Mouse (Mus musculus): ENCODE data around the gene Ubtd2. TPM values are rescaled to one million over a fixed set of nuclear protein-coding genes. Genes with fewer than 3 reads are reported as not detected.
A peak's percentile ranks its signal among the peaks of the same experiment; 100 is the strongest.
"Not testable (repeated sequence)": the region's sequence is repeated elsewhere in the genome, so short reads cannot be mapped to it uniquely, and the experiment has no call there.

Gene Ubtd2
- polyA plus RNA-seq, 1 experiment from 2014 or later = 23.3 TPM

DNA sequence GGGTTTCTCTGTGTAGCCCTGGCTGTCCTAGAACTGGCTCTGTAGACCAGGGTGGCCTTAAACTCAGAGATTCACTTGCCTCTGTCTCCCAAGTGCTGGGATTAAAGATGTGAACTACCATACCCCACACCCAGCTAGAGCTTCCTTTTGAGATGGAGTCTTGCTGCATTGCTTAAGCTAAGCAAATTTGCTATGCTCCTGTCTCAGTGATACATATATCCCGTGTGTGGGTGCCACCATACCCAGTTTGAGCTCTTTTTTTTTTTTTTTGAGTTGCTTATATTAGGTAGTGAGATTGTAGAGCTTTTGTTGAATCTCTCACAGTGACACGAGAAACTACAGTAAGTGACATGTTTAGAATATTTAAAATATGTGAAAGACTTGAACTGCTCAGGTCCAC, 40.1 kb downstream of the Ubtd2 start:
- H3K4me2 ChIP-seq = no peak overlapping the region
- peaks cover 4% of the 10 kb centered on the region; the same call in 1 of the 2 replicates for H3K4me1 ChIP-seq (replicated peaks)
- no peaks in the 10 kb centered on the region for H3K9me3 ChIP-seq (replicated peaks)
- H3K4me3 ChIP-seq = no peak overlapping the region
- H3K27me3 ChIP-seq = no peaks in the 10 kb centered on the region
- ATAC-seq (replicated peaks; ENCODE audit: insufficient number of reproducible peaks, insufficient read depth, low FRiP score, low read depth) = no peak
- no peak overlapping the region for H3K9ac ChIP-seq
- no peak overlapping the region for H3K27ac ChIP-seq
- 79% methylated on average over 2 of the region's 2 CpGs for WGBS
- H3K36me3 ChIP-seq = peaks cover 3% of the 10 kb centered on the region; the same call in 1 of the 2 replicates

DNA sequence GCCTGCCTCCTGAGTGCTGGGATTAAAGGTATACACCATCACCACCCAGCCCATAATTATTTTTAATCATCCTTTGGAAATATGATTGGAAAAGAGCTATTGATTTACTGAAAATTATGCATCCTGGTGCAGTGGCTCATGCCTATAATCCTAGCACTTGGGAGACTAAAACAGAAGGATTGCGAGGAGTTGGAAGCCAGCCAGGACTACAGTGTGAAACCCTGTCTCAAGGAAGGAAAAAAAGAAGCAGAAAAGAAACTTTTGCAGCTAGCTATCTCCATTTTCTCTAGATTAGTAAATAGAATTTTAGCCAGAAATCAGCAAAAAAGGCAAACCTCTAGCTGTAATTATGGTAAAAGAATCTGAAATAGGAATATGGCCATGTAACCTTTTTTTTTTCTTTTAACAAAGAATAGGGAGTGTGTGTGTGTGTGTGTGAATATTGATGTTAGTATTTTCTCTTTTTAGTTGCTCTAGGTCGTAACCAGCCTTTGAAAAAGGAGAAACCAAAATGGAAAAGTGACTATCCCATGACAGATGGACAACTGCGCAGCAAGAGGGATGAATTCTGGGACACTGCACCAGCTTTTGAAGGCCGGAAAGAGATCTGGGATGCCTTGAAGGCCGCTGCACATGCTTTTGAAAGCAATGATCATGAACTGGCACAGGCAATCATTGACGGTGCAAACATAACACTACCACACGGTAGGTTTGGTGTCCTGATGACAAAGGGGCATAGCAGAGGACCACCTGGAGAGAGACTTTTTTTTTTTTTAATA, 43.8 kb downstream of the Ubtd2 start:
- Histone ChIP-seq H3K4me3 (no peak overlapping the region), H3K27me3 (no peaks in the 10 kb centered on the region), H3K36me3 (peaks cover 3% of the 10 kb centered on the region; the same call in 1 of the 2 replicates), H3K4me1 (replicated peaks) (no peaks in the 10 kb centered on the region; the same call in 1 of the 2 replicates), H3K9ac (no peak overlapping the region), H3K9me3 (replicated peaks) (no peaks in the 10 kb centered on the region), H3K27ac (no peak overlapping the region), H3K4me2 (no peak overlapping the region)
- ATAC-seq (replicated peaks; ENCODE audit: insufficient number of reproducible peaks, insufficient read depth, low FRiP score, low read depth) = no peak
- WGBS = 81% methylated on average over 7 of the region's 7 CpGs

DNA sequence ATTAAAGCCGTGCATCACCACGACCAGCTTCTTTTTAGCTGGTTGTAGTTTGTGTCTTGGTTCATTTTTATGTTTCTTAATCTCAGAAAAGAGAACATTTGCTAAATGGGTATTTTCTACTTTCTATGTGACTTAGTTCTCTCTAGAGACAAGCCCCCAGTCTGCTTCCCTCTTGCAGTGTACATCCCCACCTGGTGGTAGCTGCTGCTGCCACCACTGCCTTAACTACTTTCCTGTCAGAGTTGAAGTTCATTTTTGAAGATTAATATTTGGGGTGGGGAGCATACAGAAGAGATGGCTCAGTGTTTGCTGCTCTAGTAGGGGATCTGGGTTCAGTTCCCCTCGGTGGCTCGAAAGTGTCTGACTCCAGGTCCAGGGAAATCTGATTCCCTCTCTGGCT, 44.8 kb downstream of the Ubtd2 start:
- 91% methylated on average over 4 of the region's 4 CpGs for WGBS
- Histone ChIP-seq H3K4me1 (replicated peaks) (peaks cover under 1% of the 10 kb centered on the region; the same call in 1 of the 2 replicates), H3K4me2 (no peak overlapping the region), H3K27ac (no peak overlapping the region), H3K36me3 (peaks cover 3% of the 10 kb centered on the region; the same call in 1 of the 2 replicates), H3K27me3 (no peaks in the 10 kb centered on the region), H3K9ac (no peak overlapping the region), H3K4me3 (no peak overlapping the region), H3K9me3 (replicated peaks) (no peaks in the 10 kb centered on the region)
- ATAC-seq (replicated peaks; ENCODE audit: insufficient number of reproducible peaks, insufficient read depth, low FRiP score, low read depth) = no peak

DNA sequence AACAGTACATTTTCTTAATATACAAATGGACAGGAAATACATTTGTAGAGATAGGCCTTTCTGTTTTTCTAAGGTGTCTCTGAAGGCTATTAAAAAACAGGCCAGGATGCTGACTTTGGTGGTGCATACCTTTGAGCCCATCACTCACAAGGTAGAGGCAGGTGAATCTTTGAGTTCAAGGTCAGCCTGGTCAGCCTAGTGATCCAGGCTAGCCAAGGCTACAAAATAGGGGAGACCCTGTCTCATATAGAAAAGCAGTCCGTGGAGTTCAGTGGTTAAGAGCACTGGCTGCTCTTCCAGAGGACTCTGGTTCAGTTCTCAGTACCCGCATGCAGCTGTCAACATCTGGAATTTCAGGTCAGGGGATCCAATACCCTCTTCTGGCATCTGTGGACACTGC, 48.5 kb downstream of the Ubtd2 start:
- peaks cover 3% of the 10 kb centered on the region; the same call in 1 of the 2 replicates for H3K36me3 ChIP-seq
- H3K27me3 ChIP-seq = no peaks in the 10 kb centered on the region
- no peak overlapping the region for H3K9ac ChIP-seq
- WGBS = 94% methylated on average over 2 of the region's 2 CpGs
- H3K9me3 ChIP-seq (replicated peaks) = no peaks in the 10 kb centered on the region
- no peak overlapping the region for H3K27ac ChIP-seq
- no peak overlapping the region for H3K4me3 ChIP-seq
- H3K4me1 ChIP-seq (replicated peaks) = peaks cover 6% of the 10 kb centered on the region; the same call in 1 of the 2 replicates
- ATAC-seq (replicated peaks; ENCODE audit: insufficient number of reproducible peaks, insufficient read depth, low FRiP score, low read depth) = no peak
- no peak overlapping the region for H3K4me2 ChIP-seq

DNA sequence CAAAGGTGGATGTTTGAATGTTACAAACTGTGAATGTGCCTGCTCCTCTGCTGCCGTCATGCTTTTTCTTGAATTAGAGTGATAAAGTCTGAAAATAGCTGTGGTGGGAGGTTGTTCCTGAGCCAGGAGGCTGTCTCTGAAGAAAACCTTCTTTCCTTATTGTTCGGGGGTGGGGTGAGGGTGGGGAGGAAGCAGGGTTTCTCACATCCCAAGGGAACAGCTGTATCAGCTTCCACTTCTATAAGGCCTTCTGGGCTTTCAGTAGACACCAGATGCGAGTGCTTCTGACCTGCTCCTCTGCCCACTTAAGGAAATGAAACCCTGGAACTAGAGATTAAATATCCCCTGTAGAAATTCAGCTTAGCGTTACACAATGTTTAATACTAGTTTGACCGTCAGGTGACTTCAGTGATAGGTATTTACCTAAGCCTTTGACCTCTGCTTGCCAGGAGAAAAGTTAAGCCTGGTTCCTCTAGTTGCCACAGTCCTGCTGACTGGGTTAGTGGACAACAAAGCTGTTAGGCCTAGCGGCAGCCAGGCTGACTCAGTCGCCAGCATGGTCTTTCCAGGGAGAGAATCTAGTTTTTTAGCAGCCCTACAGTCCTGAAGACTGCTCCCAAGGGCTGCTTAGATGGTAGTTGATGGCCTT, 50.0 kb downstream of the Ubtd2 start:
- 60% methylated on average over 7 of the region's 7 CpGs for WGBS
- H3K27ac ChIP-seq = peak overlapping the region; percentile 16; the same call in 1 of the 2 replicates

DNA sequence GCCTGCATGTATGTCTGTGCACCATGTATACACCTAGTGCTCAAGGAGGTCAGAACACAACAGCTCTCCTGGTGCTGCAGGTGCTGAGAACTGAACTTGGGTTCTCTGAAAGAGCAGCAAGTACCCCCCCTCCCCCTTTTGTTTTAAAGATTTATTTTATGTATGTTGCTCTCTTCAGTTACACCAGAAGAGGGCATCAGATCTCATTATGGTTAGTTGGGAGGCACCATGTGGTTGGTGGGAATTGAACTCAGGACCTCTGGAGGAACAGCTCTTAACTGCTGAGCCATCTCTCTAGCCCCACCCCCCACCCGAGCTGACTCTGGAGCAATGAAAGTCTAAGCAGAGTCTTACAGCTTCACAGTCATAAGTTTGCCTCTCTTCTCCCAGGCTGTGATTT, 55.8 kb downstream of the Ubtd2 start:
- Histone ChIP-seq H3K27ac (no peak overlapping the region), H3K9me3 (replicated peaks) (no peaks in the 10 kb centered on the region), H3K4me1 (replicated peaks) (0 out of 2 replicates have a peak, but pooled peaks cover 3% of the 10 kb centered on the region), H3K9ac (no peak overlapping the region), H3K4me2 (no peak overlapping the region), H3K36me3 (peaks cover 2% of the 10 kb centered on the region; the same call in 1 of the 2 replicates), H3K4me3 (no peak overlapping the region), H3K27me3 (no peaks in the 10 kb centered on the region)
- ATAC-seq (replicated peaks; ENCODE audit: insufficient number of reproducible peaks, insufficient read depth, low FRiP score, low read depth) = no peak
- 50% methylated on average over 1 of the region's 1 CpGs for WGBS

More for the DNA sequence above, 50.0 kb downstream of the Ubtd2 start:
- H3K4me1 ChIP-seq (replicated peaks) = peaks cover 6% of the 10 kb centered on the region; the same call in 1 of the 2 replicates
- no peaks in the 10 kb centered on the region for H3K9me3 ChIP-seq (replicated peaks)
- ATAC-seq (replicated peaks; ENCODE audit: insufficient number of reproducible peaks, insufficient read depth, low FRiP score, low read depth) = no peak
- no peak overlapping the region for H3K9ac ChIP-seq
- H3K4me2 ChIP-seq = no peak overlapping the region
- no peaks in the 10 kb centered on the region for H3K27me3 ChIP-seq
- peaks cover under 1% of the 10 kb centered on the region; the same call in 1 of the 2 replicates for H3K36me3 ChIP-seq
- no peak overlapping the region for H3K4me3 ChIP-seq

DNA sequence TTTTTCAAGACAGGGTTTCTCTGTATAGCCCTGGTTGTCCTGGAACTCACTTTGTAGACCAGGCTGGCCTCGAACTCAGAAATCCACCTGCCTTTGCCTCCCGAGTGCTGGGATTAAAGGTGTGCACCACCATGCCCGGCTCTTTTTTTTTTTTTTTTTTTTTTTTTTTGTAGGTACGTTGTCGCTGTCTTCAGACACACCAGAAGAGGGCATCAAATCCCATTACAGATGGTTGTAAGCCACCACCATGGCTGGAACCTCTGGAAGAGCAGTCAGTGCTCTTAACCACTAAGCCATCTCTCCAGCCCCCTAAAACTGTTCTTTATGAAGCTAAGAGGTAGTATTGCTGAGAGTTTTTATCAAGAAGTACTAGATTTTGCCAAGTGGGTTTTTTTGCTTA, 59.7 kb downstream of the Ubtd2 start:
- not testable (repeated sequence) for H3K4me2 ChIP-seq; H3K27ac ChIP-seq; H3K27me3 ChIP-seq; ATAC-seq (replicated peaks; ENCODE audit: insufficient number of reproducible peaks, insufficient read depth, low FRiP score, low read depth); H3K9me3 ChIP-seq (replicated peaks); H3K4me3 ChIP-seq; H3K4me1 ChIP-seq (replicated peaks); H3K9ac ChIP-seq
- peaks cover 16% of the 10 kb centered on the region; the same call in 1 of the 2 replicates for H3K36me3 ChIP-seq
- 80% methylated on average over 5 of the region's 5 CpGs for WGBS

DNA sequence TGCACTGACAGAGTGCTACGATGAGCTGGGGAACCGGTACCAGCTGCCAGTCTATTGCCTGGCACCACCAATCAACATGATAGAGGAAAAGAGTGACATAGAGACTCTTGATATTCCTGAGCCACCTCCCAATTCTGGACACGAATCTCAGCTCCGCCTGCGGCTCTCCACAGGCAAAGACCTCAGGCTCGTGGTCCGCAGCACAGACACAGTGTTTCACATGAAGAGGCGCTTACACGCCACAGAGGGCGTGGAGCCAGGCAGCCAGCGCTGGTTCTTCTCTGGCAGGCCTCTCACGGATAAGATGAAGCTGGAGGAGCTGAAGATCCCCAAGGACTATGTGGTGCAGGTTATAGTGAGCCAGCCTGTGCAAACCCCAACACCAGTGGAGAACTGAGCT, 60.9 kb downstream of the Ubtd2 start:
- no peak overlapping the region for H3K4me2 ChIP-seq
- H3K4me3 ChIP-seq = no peak overlapping the region
- H3K9ac ChIP-seq = no peak overlapping the region
- H3K4me1 ChIP-seq (replicated peaks) = 0 out of 2 replicates have a peak, but pooled peaks cover 3% of the 10 kb centered on the region
- H3K27me3 ChIP-seq = no peaks in the 10 kb centered on the region
- ATAC-seq (replicated peaks; ENCODE audit: insufficient number of reproducible peaks, insufficient read depth, low FRiP score, low read depth) = no peak
- peaks cover 16% of the 10 kb centered on the region; the same call in 1 of the 2 replicates for H3K36me3 ChIP-seq
- WGBS = 89% methylated on average over 12 of the region's 12 CpGs
- H3K9me3 ChIP-seq (replicated peaks) = no peaks in the 10 kb centered on the region
- H3K27ac ChIP-seq = no peak overlapping the region

DNA sequence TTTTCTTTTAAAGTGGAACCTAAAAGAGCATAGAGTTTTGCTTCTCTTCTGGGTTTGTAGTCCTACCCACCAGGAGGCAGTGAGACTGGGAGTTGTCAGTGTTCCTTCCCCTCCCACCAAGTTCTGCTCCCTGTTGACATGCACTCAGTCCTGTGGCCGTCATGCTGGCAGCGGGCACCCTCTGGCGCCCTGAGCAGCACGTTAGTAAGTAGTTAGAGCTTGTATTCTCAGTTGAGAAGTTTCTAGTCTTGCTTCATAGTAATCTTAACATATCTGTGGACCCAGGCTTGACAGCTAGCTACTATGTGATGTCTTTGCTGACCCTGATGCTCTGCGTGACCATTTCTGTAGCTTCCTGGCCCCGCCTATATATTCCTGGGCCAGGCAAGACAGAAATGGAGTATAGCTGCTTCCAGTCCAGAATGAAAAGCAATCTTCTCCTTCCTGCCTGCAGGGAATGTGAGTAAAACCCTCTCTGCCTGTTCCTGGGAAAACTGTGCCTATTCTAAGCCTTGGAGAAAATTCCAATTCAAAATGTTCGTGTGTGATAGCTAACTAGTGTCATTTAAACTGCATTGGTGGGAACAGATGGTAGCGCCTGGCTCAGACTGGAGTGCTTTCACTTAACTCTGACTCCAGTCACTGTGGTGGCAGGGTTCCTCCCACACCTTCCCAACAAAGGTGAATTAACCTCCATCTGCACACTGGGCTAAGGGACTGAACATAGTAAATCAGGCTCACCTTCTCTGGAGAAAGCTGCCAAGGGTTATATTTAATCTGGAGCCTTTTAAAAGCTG, 61.9 kb downstream of the Ubtd2 start:
- Histone ChIP-seq H3K36me3 (peaks cover 16% of the 10 kb centered on the region; the same call in 1 of the 2 replicates), H3K9ac (no peak overlapping the region), H3K4me3 (no peak overlapping the region), H3K27ac (no peak overlapping the region), H3K27me3 (no peaks in the 10 kb centered on the region), H3K4me2 (no peak overlapping the region), H3K9me3 (replicated peaks) (no peaks in the 10 kb centered on the region), H3K4me1 (replicated peaks) (no peaks in the 10 kb centered on the region)
- no peak for ATAC-seq (replicated peaks; ENCODE audit: insufficient number of reproducible peaks, insufficient read depth, low FRiP score, low read depth)
- WGBS = 81% methylated on average over 8 of the region's 8 CpGs

DNA sequence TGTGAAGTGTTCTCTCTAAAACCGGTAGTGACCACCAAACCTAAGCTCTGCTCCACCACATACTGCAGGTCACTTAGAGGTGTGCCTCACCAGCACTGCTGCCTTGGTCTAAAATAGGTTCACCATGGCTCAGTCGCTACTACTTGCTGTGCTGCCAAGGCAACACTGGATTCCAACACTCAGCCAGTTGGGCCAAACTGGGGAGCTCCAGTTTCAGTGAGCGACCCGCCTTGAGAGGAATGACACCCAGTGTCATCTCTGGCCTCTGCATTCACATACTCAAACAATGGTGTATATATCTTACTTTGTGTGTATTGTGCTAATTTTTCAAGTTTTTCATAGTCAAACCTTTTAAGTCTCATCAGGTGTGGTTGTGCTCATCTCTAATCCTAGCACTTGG, 63.6 kb downstream of the Ubtd2 start:
- no peak overlapping the region for H3K27ac ChIP-seq
- 80% methylated on average over 4 of the region's 4 CpGs for WGBS
- H3K4me2 ChIP-seq = no peak overlapping the region
- H3K9me3 ChIP-seq (replicated peaks) = no peaks in the 10 kb centered on the region
- no peak overlapping the region for H3K4me3 ChIP-seq
- no peaks in the 10 kb centered on the region for H3K4me1 ChIP-seq (replicated peaks)
- ATAC-seq (replicated peaks; ENCODE audit: insufficient number of reproducible peaks, insufficient read depth, low FRiP score, low read depth) = no peak
- H3K27me3 ChIP-seq = no peaks in the 10 kb centered on the region
- H3K36me3 ChIP-seq = peaks cover 16% of the 10 kb centered on the region; the same call in 1 of the 2 replicates
- no peak overlapping the region for H3K9ac ChIP-seq

DNA sequence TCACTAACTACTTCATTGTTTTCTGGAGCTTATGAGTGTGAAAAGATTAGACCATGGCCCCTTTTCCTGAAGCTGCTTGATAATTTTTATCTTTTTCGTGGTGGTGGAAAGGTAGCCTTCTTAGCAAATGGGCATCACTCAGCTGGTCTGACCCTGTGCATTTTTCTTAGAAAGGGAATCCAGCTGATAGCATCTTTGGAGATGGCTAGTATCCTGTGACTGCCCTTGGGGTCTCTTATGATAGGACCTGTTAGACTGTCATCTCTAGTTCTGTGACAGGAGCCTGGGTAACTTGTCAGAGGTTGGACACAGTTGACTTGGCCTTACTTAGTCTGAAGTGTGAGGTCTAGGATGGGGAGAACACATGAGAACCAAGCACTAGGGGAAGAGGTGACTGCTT, 64.2 kb downstream of the Ubtd2 start:
- H3K4me2 ChIP-seq = no peak overlapping the region
- H3K4me3 ChIP-seq = no peak overlapping the region
- 64% methylated on average over 1 of the region's 1 CpGs for WGBS
- no peaks in the 10 kb centered on the region for H3K9me3 ChIP-seq (replicated peaks)
- peaks cover 16% of the 10 kb centered on the region; the same call in 1 of the 2 replicates for H3K36me3 ChIP-seq
- H3K9ac ChIP-seq = no peak overlapping the region
- H3K27ac ChIP-seq = no peak overlapping the region
- ATAC-seq (replicated peaks; ENCODE audit: insufficient number of reproducible peaks, insufficient read depth, low FRiP score, low read depth) = no peak
- no peaks in the 10 kb centered on the region for H3K27me3 ChIP-seq
- H3K4me1 ChIP-seq (replicated peaks) = no peaks in the 10 kb centered on the region

Measured in heart, embryonic 15.5 days (tissue).